Mouse (Mus musculus) adrenal gland (tissue): ENCODE data around the gene Gm5286.
"Not testable (repeated sequence)": the region's sequence is repeated elsewhere in the genome, so short reads cannot be mapped to it uniquely, and the experiment has no call there.

Experiments
- intact Hi-C: fragments of 180-260 bp; cut with DNase I; formaldehyde crosslinking; loops from one replicate; pipeline ENCODE4 v1.15.1; 2025
- long read RNA-seq, 2 experiments: library from polyadenylated mRNA; unstranded; transcript quantifications; one replicate each; pipeline ENCODE4 v2.0.0; 2020; ENCODE audit warnings: borderline replicate concordance in 1 of 2; ENCODE audit not compliant: insufficient replicate concordance in 1 of 2

Gene Gm5286
- long read RNA-seq, experiment 1 = 0 reads
- long read RNA-seq, experiment 2 = 0 reads

DNA sequence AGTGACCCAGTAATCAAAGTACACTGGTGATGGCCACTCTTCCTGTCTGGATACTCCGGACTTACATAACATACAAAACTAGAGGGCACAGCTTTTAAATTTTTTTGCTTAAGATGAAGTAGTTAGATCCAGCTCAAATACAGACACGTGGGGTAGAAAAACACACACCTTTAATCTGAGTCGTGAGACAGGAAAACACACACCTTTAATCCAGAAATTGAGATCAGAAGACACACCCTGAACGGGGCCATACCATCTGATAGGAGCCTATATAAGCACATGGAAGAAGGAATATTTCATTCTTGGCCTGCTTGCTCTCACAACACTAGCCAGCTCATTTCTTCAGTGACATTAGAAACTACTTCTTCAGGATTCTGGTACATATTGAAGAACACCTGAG is at the start of gene Gm5286:
Gm5286 (plus strand) TSS at position 301 of the 400 bp plus-strand sequence.
- intact Hi-C loops = not testable (repeated sequence)

GRCm38 (mm10) chr3:94167351-94167750 is 29.2 kb upstream of the Gm5286 start:
- intact Hi-C loops = not testable (repeated sequence)

- intact Hi-C loops = not testable (repeated sequence)
Observed at GRCm38 (mm10) chr3:94178093-94178492, 18.4 kb upstream of the Gm5286 start, which contains the start of gene Gm10696. TSS of gene Gm10696 (minus strand) at chr3:94178193.
